Mouse (Mus musculus) kidney, postnatal 10 days (tissue): ENCODE measurements around the gene Slc38a6.

Experiments
- DNase-seq: peaks from one replicate; pipeline ENCODE4 v3.0.0; 2021; ENCODE audit warnings: mixed read lengths

Gene Slc38a6

GRCm38 (mm10) chr12:73399426-73399825 is 112.8 kb downstream of the Slc38a6 start:
- peak; percentile 2 for DNase-seq

GRCm38 (mm10) chr12:73400481-73401025 is 114.0 kb downstream of the Slc38a6 start:
- DNase-seq: peak; percentile 1

GRCm38 (mm10) chr12:73401520-73402130 is 115.0 kb downstream of the Slc38a6 start:
- DNase-seq: peak; percentile 1

- DNase-seq: peak; percentile 3
Observed at GRCm38 (mm10) chr12:73402137-73402712, 115.6 kb downstream of the Slc38a6 start.

- DNase-seq: peak; percentile 3
Observed at GRCm38 (mm10) chr12:73402851-73403665, 116.5 kb downstream of the Slc38a6 start.
